Mouse (Mus musculus) layer of hippocampus, adult 8-10 months (tissue): ENCODE measurements at regions not wholly inside any gene's neighbourhood (a gene's known extent, or its start where the extent isn't known, plus 50 kb on each side); places are given as distances from the start of the nearest gene placed in this dataset.

Source experiments
- DNase-seq, 2 experiments: peaks; one replicate each; pipeline ENCODE4 v3.0.0; 2022; ENCODE audit warnings: low spot score in 2 of 2

- no peak for DNase-seq
Observed at GRCm38 (mm10) chr9:47433185-47433584, 96.8 kb upstream of the Cadm1 start.

DNA sequence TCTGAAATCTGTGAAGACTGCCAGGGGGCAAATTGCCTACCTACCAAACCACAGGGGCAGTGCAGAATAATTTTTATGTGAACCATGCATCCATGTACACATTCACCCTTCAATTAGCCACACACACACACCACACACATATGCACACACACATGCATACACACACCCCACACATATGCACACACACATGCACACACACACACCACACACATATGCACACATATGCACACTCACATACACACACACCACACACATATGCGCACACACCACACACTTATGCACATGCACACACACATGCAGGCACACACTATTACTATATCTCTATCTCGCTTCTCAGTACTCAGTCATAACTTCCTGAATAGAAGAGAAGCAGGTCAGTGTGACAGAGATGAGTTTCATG is 95.9 kb upstream of the Cadm1 start:
- no peak for DNase-seq

DNA sequence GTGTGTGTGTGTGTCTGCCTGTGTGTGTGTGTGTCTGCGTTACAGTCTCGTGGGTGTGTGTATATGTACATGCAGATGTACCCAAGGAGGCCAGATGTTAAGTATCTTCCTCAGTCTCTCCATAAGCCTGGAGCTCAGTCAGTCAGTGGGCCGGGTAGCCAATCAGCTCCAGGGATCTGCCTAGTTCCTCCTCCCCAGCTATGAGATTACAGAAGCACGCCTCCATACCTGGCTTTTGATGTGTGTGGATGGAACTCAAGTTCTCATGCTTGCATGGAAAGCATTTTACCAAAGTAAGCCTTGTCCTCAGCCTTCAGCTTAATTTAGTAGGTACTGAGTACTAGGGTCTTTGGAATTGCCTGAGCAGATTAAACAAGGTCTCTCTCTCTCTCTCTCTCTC is 91.0 kb upstream of the Cadm1 start:
- DNase-seq: no peak

DNA sequence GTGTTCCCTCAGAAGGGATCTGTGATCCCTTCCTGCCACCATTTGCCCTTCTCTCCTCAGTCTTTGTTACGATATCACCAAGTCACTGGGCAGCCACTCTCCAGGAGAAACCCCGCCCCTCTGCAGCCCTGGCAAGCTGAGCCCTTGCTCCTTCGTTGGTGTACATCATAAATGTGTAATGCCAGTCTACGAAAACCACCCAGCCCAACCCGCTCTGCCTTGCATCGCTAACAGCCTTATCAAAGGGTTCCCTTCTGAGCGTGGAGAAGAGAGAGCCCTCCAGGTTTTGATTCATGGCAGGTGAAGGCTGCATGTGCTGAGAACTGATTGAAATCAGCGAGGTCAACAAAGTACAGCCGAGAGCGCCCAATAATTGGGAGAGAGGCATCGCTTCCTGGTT is 90.5 kb upstream of the Cadm1 start:
- no peak for DNase-seq

DNA sequence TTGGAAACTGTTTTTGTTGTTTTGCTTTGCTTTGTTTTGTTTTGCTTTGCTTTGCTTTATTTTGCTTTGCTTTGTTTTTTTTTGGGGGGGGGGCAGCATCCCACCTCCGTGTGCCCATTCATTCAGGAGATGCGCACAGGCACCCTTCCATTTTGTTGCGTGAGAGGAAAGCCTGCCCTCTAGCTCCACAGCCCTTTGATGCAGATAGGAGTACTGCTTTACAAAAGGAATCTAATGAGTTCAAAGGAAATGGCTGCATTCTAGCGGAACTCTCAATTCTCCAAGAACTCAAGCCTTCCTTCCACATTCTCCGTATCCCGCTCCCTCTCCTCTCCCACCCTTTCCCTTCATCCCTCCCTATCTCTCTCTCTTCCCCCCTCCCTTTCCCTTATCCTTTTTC is 89.8 kb upstream of the Cadm1 start:
- no peak for DNase-seq

DNA sequence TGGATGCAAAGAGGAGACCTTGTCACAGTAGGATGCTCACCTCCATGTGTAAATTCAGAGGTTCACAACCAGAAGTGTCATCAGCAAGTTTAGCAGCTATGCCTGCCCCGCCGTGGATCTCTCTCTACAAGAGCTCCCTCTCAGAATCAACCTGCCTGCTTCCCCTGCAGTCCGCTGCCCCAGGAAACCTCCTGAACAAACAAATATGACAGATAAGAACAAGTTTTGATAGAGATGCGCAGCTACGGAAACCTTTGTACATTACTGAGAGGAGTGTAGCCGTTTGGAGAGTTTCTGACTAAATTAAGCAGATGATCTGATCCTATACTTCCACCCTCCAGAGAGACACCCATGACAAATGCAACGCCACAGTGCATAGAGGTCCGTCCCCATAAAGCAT is 88.8 kb upstream of the Cadm1 start:
- no peak for DNase-seq

DNA sequence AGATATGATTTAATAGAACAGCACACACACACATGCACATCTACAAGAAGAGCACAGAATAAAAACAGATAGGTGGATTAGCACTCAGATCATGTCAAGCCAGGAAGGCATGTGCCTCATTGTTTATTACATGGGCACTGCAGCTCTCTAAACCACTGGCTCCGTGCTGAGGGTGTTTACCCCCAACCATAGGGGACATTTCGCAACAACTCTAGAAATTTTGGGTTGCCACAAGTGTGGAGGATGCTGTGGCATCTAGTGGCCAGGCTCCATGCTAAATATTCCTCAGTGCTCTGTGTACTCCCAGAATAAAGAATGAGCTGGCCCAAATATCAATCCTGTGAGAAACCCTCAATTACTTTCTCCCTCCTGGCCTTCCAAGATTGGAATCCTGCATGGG is 85.8 kb upstream of the Cadm1 start:
- DNase-seq: no peak

DNA sequence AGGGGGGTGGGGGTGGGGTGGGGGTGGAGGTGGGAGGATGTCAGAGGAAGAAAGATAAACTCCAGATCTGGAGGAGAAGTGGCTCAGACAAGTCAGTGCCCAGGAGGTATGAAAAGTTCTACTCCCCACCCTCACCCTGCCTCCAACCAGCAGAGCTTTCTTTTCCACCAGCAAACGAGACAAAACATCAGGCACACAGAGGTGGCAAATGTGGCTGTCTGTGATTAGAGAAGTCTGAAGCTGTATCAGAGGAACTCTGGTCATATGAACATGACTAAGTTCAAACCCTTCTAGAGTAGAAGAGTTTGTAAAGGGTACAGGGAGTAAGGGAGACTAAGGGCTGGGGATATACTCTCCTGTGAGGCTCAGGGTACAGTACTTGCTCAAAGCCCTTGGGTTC is 85.2 kb upstream of the Cadm1 start:
- no peak for DNase-seq

DNA sequence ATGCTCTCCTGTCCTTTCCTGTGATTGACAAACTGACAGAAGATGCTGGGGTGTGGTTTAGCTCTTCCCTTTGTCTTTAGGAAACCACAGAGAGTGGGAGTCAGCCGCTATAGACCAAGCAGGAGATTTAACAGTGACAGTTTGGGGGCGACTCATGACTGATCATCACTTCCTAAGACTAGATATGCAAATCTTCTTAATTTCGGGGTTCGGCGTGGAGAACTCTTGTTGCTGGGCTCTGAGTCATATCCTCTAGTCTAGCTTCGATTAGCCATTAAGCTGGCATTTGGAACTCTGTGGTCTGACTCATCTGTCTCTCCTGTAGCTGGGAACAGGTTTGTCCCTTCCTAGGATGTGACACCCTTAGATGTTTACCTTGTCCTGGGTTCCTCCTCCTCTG is 84.6 kb upstream of the Cadm1 start:
- DNase-seq: no peak

- no peak for DNase-seq
Observed at GRCm38 (mm10) chr9:47452752-47453151, 77.2 kb upstream of the Cadm1 start.

GRCm38 (mm10) chr9:47458721-47459418 is 71.1 kb upstream of the Cadm1 start:
- DNase-seq: no peak

GRCm38 (mm10) chr9:47459461-47460049 is 70.4 kb upstream of the Cadm1 start:
- DNase-seq: no peak

- DNase-seq: no peak
Observed at GRCm38 (mm10) chr9:47460241-47460640, 69.7 kb upstream of the Cadm1 start.

- DNase-seq: no peak
Observed at GRCm38 (mm10) chr9:47461915-47462314, 68.1 kb upstream of the Cadm1 start.

DNA sequence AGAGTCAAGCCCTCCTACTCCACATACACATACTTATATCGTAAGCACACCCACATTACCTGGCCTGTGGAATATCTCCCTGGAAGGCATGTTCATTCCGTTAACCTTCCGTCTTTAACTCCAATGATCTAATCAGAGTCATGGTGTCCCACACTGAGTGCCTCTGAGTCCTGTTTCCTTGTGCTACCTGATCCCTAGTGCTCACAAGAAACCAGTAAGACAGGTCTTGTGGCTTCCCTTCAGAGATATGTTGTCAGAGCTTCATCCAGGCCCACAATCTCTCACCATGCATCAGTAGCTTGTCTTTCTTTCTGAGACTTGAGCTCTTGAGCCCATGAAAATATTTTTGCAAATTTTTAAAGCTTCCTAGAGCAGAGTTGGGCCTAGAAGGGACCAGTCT is 63.2 kb upstream of the Cadm1 start:
- no peak for DNase-seq

GRCm38 (mm10) chr9:47467815-47468214 is 62.2 kb upstream of the Cadm1 start:
- no peak for DNase-seq

DNA sequence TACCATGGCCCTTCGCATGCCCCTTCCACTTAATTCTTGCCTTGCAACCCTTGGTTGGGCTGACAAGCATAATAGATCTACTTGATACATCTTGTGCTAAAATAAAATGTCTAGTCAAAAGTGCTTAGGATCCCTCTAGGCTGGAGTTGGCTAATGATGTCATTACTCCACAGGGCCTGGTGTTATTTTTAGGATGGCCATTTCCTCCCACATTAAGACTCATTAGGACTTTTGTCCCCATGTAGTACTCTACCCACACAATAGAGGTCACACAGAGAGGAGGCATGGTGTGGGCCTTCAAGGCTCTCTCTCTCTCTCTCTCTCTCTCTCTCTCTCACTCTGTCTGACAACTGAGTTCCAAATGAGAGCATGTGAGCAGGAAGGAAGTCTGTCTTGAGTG is 60.4 kb upstream of the Cadm1 start:
- no peak for DNase-seq

DNA sequence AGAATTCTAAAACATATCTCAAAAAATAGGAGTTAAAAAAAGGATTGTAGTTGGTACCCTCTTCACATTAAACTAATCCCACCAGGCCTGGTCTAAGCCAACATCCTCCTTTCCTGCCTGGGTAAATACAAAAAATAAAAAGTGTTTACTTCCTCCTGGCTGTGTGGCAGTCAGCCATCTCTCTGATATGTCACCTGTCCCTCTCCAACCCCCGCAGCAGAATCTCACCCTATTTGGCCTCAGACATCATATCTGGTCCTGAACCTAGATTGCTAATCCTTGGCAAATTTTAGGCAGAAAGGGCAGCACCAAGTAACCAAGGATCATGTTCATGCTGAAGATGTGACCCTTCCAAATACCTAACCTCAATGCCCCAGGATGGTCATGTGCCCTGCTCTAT is 59.2 kb upstream of the Cadm1 start:
- DNase-seq: no peak

DNA sequence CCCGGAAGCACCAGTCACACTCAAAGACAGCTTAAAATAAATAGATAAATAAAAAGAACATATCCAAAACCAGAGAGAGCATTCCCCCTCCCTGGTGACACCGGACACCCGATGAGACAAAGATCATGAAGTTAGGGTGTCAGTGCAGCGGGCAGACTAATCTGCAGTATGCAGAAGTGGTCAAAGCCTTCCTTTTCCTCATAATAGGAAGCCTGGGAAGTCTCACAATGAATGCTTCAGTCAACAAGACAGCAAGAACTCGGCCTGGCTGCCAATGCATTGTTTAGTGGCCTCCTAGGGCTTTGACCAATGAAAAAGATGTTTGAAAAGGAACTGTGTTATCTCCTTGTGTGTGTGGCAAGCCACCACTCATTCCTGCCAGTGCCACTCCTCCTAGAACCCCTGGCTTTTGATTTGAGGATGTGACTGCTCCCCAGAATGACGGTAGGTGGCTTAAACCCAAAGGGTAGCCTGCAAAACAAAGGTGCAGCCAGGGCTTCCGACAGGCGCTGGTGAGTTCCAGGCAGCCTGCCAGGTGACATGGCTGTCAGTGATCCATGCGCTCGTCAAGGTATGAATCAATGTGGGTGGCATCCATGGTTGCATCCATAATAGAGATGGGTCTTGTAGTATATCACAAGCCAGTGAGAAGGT is 58.1 kb upstream of the Cadm1 start:
- no peak for DNase-seq

GRCm38 (mm10) chr9:47473776-47474365 is 56.1 kb upstream of the Cadm1 start:
- no peak for DNase-seq

- no peak for DNase-seq
Observed at GRCm38 (mm10) chr9:47474776-47475175, 55.2 kb upstream of the Cadm1 start.

GRCm38 (mm10) chr9:47477889-47478288 is 52.1 kb upstream of the Cadm1 start:
- DNase-seq: no peak
